Mouse (Mus musculus) neural tube, embryonic 12.5 days (tissue): ENCODE results near the gene Scgb1b30. TPM values are rescaled to one million over a fixed set of nuclear protein-coding genes. Genes with fewer than 3 reads are reported as not detected.

Experiments
- ATAC-seq: fragments of 200-750 bp; cut with Nextera tagmentation; 2 replicates; pipeline ENCODE4 v1.8.0; 2017; ENCODE audit warnings: low read depth, mild to moderate bottlenecking, moderate TSS enrichment, moderate library complexity; ENCODE audit not compliant: low FRiP score
- H3K27ac ChIP-seq: fragments of 300-500 bp; sonication (generic); 2 replicates; pipeline ENCODE4 v1.5.1; 2016
- H3K27me3 ChIP-seq: fragments of 300-500 bp; sonication (generic); replicated peaks from 2 replicates; pipeline ENCODE4 v1.6.1; 2016; ENCODE audit warnings: mild to moderate bottlenecking
- H3K36me3 ChIP-seq: fragments of 300-500 bp; sonication (generic); 2 replicates; pipeline ENCODE4 v1.6.1; 2016; ENCODE audit warnings: mild to moderate bottlenecking
- H3K4me1 ChIP-seq: fragments of 300-500 bp; sonication (generic); 2 replicates; pipeline ENCODE4 v1.6.1; 2016
- H3K4me2 ChIP-seq: fragments of 300-500 bp; sonication (generic); replicated peaks from 2 replicates; pipeline ENCODE4 v1.6.1; 2016; ENCODE audit warnings: mild to moderate bottlenecking
- H3K4me3 ChIP-seq: fragments of 300-500 bp; sonication (generic); 2 replicates; pipeline ENCODE4 v1.5.1; 2016
- H3K9ac ChIP-seq: fragments of 300-500 bp; sonication (generic); 2 replicates; pipeline ENCODE4 v1.6.1; 2016; ENCODE audit warnings: mild to moderate bottlenecking
- H3K9me3 ChIP-seq: fragments of 300-500 bp; sonication (generic); 2 replicates; pipeline ENCODE4 v1.6.1; 2016; ENCODE audit warnings: mild to moderate bottlenecking
- WGBS: fragments of 180-500 bp; shearing (Covaris S2); methylation state at CpG from one replicate; pipeline ENCODE4 v1.1.7; 2016; 5-methylcytosine and 5-hydroxymethylcytosine counted together
- polyA plus RNA-seq: library from polyadenylated mRNA; unstranded; fragments of >200 nt; fragmentation: Nextera tagmentation; extraction: Ambion mirVana; gene quantifications from 2 replicates; pipeline ENCODE4 v1.2.1, GENCODE M21; 2016

Gene Scgb1b30
- polyA plus RNA-seq, 1 experiment from 2014 or later: not detected

DNA sequence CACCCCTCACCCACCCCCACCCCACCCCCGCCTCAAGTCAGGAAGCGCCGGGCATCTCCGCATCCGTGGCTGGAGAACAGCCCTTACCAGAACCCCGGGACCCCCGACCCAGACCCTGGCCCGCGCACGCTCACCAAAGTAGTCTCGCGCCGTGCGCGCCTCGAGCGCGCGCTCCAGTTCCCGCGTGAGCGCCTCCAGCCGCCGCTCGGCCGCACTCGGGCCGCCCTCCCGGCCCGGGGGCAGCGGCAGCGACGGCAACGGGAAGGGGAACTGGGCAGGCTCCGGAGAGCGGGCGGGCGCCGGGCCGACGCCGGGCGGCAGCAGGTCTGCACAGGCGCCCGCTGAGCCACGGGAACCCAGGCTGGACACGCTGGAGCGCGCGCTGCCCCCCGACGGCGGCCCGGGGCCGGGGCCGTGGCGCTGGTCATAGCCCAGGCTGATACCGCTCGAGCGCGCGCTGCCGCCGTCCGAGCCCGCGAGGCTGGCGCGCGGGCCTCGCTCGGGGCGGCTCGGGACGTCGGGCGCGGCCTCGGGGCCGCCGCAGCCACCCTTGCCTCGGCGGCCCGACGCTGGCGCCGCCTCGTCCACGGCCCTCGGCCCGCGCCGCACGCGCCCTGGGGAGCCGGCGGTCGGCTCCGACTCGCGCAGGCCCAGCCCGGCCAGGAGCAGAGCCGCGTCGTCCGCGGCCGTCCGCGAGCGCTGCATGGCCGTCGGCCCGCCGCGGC, 37.3 kb downstream of the Scgb1b30 start:
- H3K4me3 ChIP-seq: peak overlapping the region; percentile 81
- H3K27ac ChIP-seq: no peak overlapping the region; the same call in 1 of the 2 replicates
- ATAC-seq: peak; percentile 77
- H3K27me3 ChIP-seq: no peaks in the 10 kb centered on the region
- peaks cover 9% of the 10 kb centered on the region for H3K4me1 ChIP-seq
- WGBS: under 1% methylated on average over 105 of the region's 116 CpGs
- H3K36me3 ChIP-seq: no peaks in the 10 kb centered on the region
- H3K4me2 ChIP-seq: peak overlapping the region; percentile 72
- H3K9ac ChIP-seq: peak overlapping the region; percentile 90
- H3K9me3 ChIP-seq: no peaks in the 10 kb centered on the region

DNA sequence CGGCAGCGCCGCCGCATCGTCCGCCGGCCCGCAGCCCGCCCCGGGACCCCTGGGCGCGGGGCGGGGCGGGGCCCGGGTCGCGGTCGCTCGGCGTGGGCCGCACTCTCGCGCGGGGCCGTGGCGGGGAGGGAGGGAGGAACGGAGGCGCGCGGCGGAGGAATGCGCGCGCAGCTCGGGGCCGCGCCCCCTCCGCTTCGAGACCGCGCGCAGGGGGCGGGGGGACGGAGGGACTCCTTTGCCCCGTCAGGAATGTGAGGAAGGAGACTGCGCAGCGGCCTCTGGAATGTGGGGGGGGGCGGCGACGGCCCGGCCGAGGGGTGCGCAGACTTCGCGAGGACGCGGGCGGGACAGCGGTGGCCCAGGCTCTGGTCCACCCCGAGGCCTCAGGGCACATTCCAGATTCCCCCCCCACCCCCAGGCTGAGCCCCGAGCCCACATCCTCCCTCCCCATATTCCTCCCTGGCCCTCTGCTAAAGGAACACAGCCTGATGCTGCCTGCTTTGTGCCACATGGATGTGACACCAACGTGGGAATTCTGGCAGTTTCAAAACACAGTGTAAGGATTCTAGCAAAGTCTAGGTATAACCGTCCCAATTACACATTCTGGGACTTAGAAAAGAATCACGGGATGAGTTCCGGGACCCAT, 38.0 kb downstream of the Scgb1b30 start, which contains the start of gene Wtip:
Gene Wtip, minus strand, starts transcription at position 152 of the 646 bp plus-strand sequence.
- Histone ChIP-seq H3K9me3 (no peaks in the 10 kb centered on the region), H3K36me3 (no peaks in the 10 kb centered on the region), H3K27me3 (no peaks in the 10 kb centered on the region), H3K4me3 (peak within 1 kb of the TSS; percentile 81), H3K4me2 (peak within 1 kb of the TSS; percentile 72), H3K9ac (peak within 1 kb of the TSS; percentile 90), H3K27ac (no peak within 1 kb of the TSS; the same call in 1 of the 2 replicates), H3K4me1 (peaks cover 9% of the 10 kb centered on the region)
- WGBS: 1% methylated on average over 51 of the region's 65 CpGs
- peak; percentile 84 for ATAC-seq

DNA sequence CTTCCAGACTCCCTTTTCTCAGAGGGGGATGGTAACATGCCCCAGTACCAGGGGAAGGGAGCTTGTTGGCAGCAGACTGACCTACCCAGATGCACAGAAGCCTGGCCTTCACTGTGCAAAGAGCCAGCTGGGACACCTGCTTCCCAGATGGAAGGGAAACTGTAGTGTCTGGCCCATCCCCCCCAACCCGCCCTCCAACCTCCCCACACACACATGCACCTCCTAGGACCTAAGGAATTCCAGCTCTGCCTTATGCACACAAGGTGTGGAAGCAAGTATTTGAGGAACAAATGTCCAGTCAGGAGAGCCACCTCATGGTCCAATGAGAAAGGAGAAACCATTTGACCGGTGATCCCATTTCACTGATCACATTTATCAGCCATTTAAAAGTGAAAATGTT, 39.1 kb downstream of the Scgb1b30 start:
- ATAC-seq: no peak
- Histone ChIP-seq H3K27me3 (no peaks in the 10 kb centered on the region), H3K9me3 (no peaks in the 10 kb centered on the region), H3K4me3 (no peak overlapping the region), H3K27ac (no peak overlapping the region), H3K36me3 (no peaks in the 10 kb centered on the region), H3K9ac (no peak overlapping the region), H3K4me2 (no peak overlapping the region), H3K4me1 (peaks cover 9% of the 10 kb centered on the region)
- 75% methylated on average over 2 of the region's 2 CpGs for WGBS

- H3K4me1 ChIP-seq: no peaks in the 10 kb centered on the region
- no peak for ATAC-seq
- H3K36me3 ChIP-seq: peaks cover 44% of the 10 kb centered on the region
- H3K4me3 ChIP-seq: no peak overlapping the region
- H3K4me2 ChIP-seq: no peak overlapping the region
- WGBS: 92% methylated on average over 6 of the region's 6 CpGs
- no peaks in the 10 kb centered on the region for H3K9me3 ChIP-seq
- H3K27me3 ChIP-seq: no peaks in the 10 kb centered on the region
- no peak overlapping the region for H3K9ac ChIP-seq
- no peak overlapping the region for H3K27ac ChIP-seq
Measured at GRCm38 (mm10) chr7:34139493-34139892, 44.3 kb downstream of the Scgb1b30 start.

DNA sequence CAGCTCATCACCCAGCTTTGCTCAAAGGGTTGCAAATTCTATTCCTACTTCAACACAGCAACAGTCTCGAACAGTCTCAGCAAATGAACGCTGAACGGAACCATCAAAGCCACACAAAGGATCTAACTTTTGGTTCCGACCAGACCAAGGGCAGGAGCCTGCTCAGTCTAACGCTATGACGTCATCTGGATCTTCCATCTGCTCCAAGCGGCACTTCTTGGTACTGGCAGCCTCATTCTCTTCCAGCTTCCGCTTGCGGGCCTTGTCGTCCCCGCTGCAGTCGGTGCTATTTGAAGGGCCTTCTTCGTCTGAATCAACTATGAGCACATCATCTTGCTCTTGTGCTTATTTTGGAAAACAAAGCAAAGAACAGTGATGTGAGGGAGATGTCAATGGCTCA, 45.9 kb downstream of the Scgb1b30 start:
- no peak overlapping the region for H3K4me3 ChIP-seq
- no peaks in the 10 kb centered on the region for H3K9me3 ChIP-seq
- WGBS: 98% methylated on average over 13 of the region's 13 CpGs
- H3K27me3 ChIP-seq: no peaks in the 10 kb centered on the region
- H3K4me1 ChIP-seq: no peaks in the 10 kb centered on the region
- H3K4me2 ChIP-seq: no peak overlapping the region
- peaks cover 59% of the 10 kb centered on the region for H3K36me3 ChIP-seq
- no peak overlapping the region for H3K27ac ChIP-seq
- no peak overlapping the region for H3K9ac ChIP-seq
- no peak for ATAC-seq

- no peak overlapping the region for H3K9ac ChIP-seq
- H3K4me1 ChIP-seq: no peaks in the 10 kb centered on the region
- 87% methylated on average over 4 of the region's 4 CpGs for WGBS
- peaks cover 91% of the 10 kb centered on the region for H3K36me3 ChIP-seq
- ATAC-seq: no peak
- no peaks in the 10 kb centered on the region for H3K27me3 ChIP-seq
- no peak overlapping the region for H3K27ac ChIP-seq
- H3K9me3 ChIP-seq: no peaks in the 10 kb centered on the region
- no peak overlapping the region for H3K4me2 ChIP-seq
- no peak overlapping the region for H3K4me3 ChIP-seq
Measured at GRCm38 (mm10) chr7:34147193-34147592, 52.0 kb downstream of the Scgb1b30 start.

Other genes starting within 250 kb of the Scgb1b30 start
- gene Scgb2b26, start 150.4 kb upstream of the Scgb1b30 start, polyA plus RNA-seq: not detected in 2 replicates
- not detected in 2 replicates for gene Scgb2b27, start 81.5 kb upstream of the Scgb1b30 start, polyA plus RNA-seq
- gene Scgb1b27, start 73.9 kb upstream of the Scgb1b30 start, polyA plus RNA-seq: not detected in 2 replicates
- gene Wtip, start 37.8 kb downstream of the Scgb1b30 start, polyA plus RNA-seq: 5.4 and 6.4 TPM in 2 replicates
- 219 and 231 TPM in 2 replicates for gene Uba2, start 74.2 kb downstream of the Scgb1b30 start, polyA plus RNA-seq
- gene Pdcd2l, start 101.2 kb downstream of the Scgb1b30 start, polyA plus RNA-seq: 66.2 and 77.8 TPM in 2 replicates
- 273 and 294 TPM in 2 replicates for gene Gpi1, start 134.9 kb downstream of the Scgb1b30 start, polyA plus RNA-seq
- 0.83 TPM in 1 of 2 replicates, not detected in the other for gene Gm6096, start 155.6 kb downstream of the Scgb1b30 start, polyA plus RNA-seq
- gene 4931406P16Rik, start 218.1 kb downstream of the Scgb1b30 start, polyA plus RNA-seq: 30.6 and 37.2 TPM in 2 replicates